Mouse (Mus musculus): Measurements from ENCODE around the gene Fam92b.

Gene Fam92b

GRCm38 (mm10) chr8:120161658-120162403 is 15.4 kb downstream of the Fam92b start:
- peaks cover 19% of the 10 kb centered on the region for H3K4me1 ChIP-seq (replicated peaks; ENCODE audit: low read depth, low read length)
- H3K27me3 ChIP-seq (ENCODE audit: insufficient read depth, low read length) = peaks cover 33% of the 10 kb centered on the region
- no peak for TF ChIP-seq CTCF (conservative IDR thresholded peaks at IDR 0.05; ENCODE audit: low read length)
- no peak overlapping the region for H3K4me3 ChIP-seq (replicated peaks; ENCODE audit: low read length)
- no peaks in the 10 kb centered on the region for H3K36me3 ChIP-seq (ENCODE audit: insufficient read depth, low read length)
- H3K9me3 ChIP-seq (ENCODE audit: low read length) = peaks cover 6% of the 10 kb centered on the region

GRCm38 (mm10) chr8:120160366-120160765 is 16.9 kb downstream of the Fam92b start:
- Histone ChIP-seq H3K9me3 (ENCODE audit: low read length) (peaks cover 6% of the 10 kb centered on the region), H3K36me3 (ENCODE audit: insufficient read depth, low read length) (no peaks in the 10 kb centered on the region), H3K4me3 (replicated peaks; ENCODE audit: low read length) (peak overlapping the region; percentile 24; the same call in 1 of the 2 replicates), H3K27me3 (ENCODE audit: insufficient read depth, low read length) (peaks cover 26% of the 10 kb centered on the region), H3K4me1 (replicated peaks; ENCODE audit: low read depth, low read length) (peaks cover 27% of the 10 kb centered on the region)
- TF ChIP-seq CTCF (conservative IDR thresholded peaks at IDR 0.05; ENCODE audit: low read length) (no peak), NANOG (IDR thresholded peaks at IDR 0.05; ENCODE audit: borderline replicate concordance, low read length) (no peak), POU5F1 (IDR thresholded peaks at IDR 0.05; ENCODE audit: borderline replicate concordance, low read length) (no peak)

- TF ChIP-seq CTCF (conservative IDR thresholded peaks at IDR 0.05; ENCODE audit: low read length) = no peak
- TF ChIP-seq POU5F1 (IDR thresholded peaks at IDR 0.05; ENCODE audit: borderline replicate concordance, low read length) = no peak
- TF ChIP-seq NANOG (IDR thresholded peaks at IDR 0.05; ENCODE audit: borderline replicate concordance, low read length) = no peak
Observed at GRCm38 (mm10) chr8:120152636-120153035, 24.6 kb downstream of the Fam92b start.

GRCm38 (mm10) chr8:120151151-120151550 is 26.1 kb downstream of the Fam92b start:
- Histone ChIP-seq H3K9me3 (ENCODE audit: low read length) (no peaks in the 10 kb centered on the region), H3K36me3 (ENCODE audit: insufficient read depth, low read length) (no peaks in the 10 kb centered on the region), H3K27me3 (ENCODE audit: insufficient read depth, low read length) (peaks cover 6% of the 10 kb centered on the region; the same call in 1 of the 2 replicates), H3K4me1 (replicated peaks; ENCODE audit: low read depth, low read length) (peaks cover 30% of the 10 kb centered on the region), H3K4me3 (replicated peaks; ENCODE audit: low read length) (no peak overlapping the region)
- TF ChIP-seq CTCF (conservative IDR thresholded peaks at IDR 0.05; ENCODE audit: low read length) (no peak), POU5F1 (IDR thresholded peaks at IDR 0.05; ENCODE audit: borderline replicate concordance, low read length) (no peak), NANOG (IDR thresholded peaks at IDR 0.05; ENCODE audit: borderline replicate concordance, low read length) (no peak)

More at GRCm38 (mm10) chr8:120152636-120153035, 24.6 kb downstream of the Fam92b start:
- H3K36me3 ChIP-seq (ENCODE audit: insufficient read depth, low read length) = no peaks in the 10 kb centered on the region
- peak overlapping the region; percentile 63 for H3K4me3 ChIP-seq (replicated peaks; ENCODE audit: low read length)
- H3K9me3 ChIP-seq (ENCODE audit: low read length) = peaks cover 5% of the 10 kb centered on the region
- peaks cover 29% of the 10 kb centered on the region for H3K4me1 ChIP-seq (replicated peaks; ENCODE audit: low read depth, low read length)
- H3K27me3 ChIP-seq (ENCODE audit: insufficient read depth, low read length) = peaks cover 6% of the 10 kb centered on the region; the same call in 1 of the 2 replicates

- Histone ChIP-seq H3K4me3 (replicated peaks; ENCODE audit: low read length) (no peak overlapping the region), H3K4me1 (replicated peaks; ENCODE audit: low read depth, low read length) (peaks cover 39% of the 10 kb centered on the region), H3K9me3 (ENCODE audit: low read length) (no peaks in the 10 kb centered on the region), H3K27me3 (ENCODE audit: insufficient read depth, low read length) (peaks cover 4% of the 10 kb centered on the region; the same call in 1 of the 2 replicates), H3K36me3 (ENCODE audit: insufficient read depth, low read length) (no peaks in the 10 kb centered on the region)
- no peak for TF ChIP-seq POU5F1 (IDR thresholded peaks at IDR 0.05; ENCODE audit: borderline replicate concordance, low read length)
- no peak for TF ChIP-seq CTCF (conservative IDR thresholded peaks at IDR 0.05; ENCODE audit: low read length)
- no peak for TF ChIP-seq NANOG (IDR thresholded peaks at IDR 0.05; ENCODE audit: borderline replicate concordance, low read length)
Observed at GRCm38 (mm10) chr8:120150028-120150427, 27.2 kb downstream of the Fam92b start.

- H3K36me3 ChIP-seq (ENCODE audit: insufficient read depth, low read length) = no peaks in the 10 kb centered on the region
- TF ChIP-seq CTCF (conservative IDR thresholded peaks at IDR 0.05; ENCODE audit: low read length) = no peak
- no peak for TF ChIP-seq POU5F1 (IDR thresholded peaks at IDR 0.05; ENCODE audit: borderline replicate concordance, low read length)
- TF ChIP-seq NANOG (IDR thresholded peaks at IDR 0.05; ENCODE audit: borderline replicate concordance, low read length) = no peak
- peaks cover 13% of the 10 kb centered on the region for H3K27me3 ChIP-seq (ENCODE audit: insufficient read depth, low read length)
- peaks cover 23% of the 10 kb centered on the region for H3K4me1 ChIP-seq (replicated peaks; ENCODE audit: low read depth, low read length)
- no peak overlapping the region for H3K4me3 ChIP-seq (replicated peaks; ENCODE audit: low read length)
- no peaks in the 10 kb centered on the region for H3K9me3 ChIP-seq (ENCODE audit: low read length)
Observed at GRCm38 (mm10) chr8:120146051-120146450, 31.2 kb downstream of the Fam92b start.

- no peak for TF ChIP-seq CTCF (conservative IDR thresholded peaks at IDR 0.05; ENCODE audit: low read length)
- Histone ChIP-seq H3K36me3 (ENCODE audit: insufficient read depth, low read length) (no peaks in the 10 kb centered on the region), H3K27me3 (ENCODE audit: insufficient read depth, low read length) (peaks cover 20% of the 10 kb centered on the region), H3K4me3 (replicated peaks; ENCODE audit: low read length) (no peak overlapping the region), H3K9me3 (ENCODE audit: low read length) (no peaks in the 10 kb centered on the region), H3K4me1 (replicated peaks; ENCODE audit: low read depth, low read length) (peaks cover 23% of the 10 kb centered on the region)
Observed at GRCm38 (mm10) chr8:120144652-120145301, 32.5 kb downstream of the Fam92b start.

GRCm38 (mm10) chr8:120143911-120144651 is 33.2 kb downstream of the Fam92b start:
- H3K9me3 ChIP-seq (ENCODE audit: low read length) = no peaks in the 10 kb centered on the region
- peaks cover 23% of the 10 kb centered on the region for H3K4me1 ChIP-seq (replicated peaks; ENCODE audit: low read depth, low read length)
- H3K27me3 ChIP-seq (ENCODE audit: insufficient read depth, low read length) = peaks cover 23% of the 10 kb centered on the region
- H3K36me3 ChIP-seq (ENCODE audit: insufficient read depth, low read length) = no peaks in the 10 kb centered on the region
- H3K4me3 ChIP-seq (replicated peaks; ENCODE audit: low read length) = no peak overlapping the region
- TF ChIP-seq CTCF (conservative IDR thresholded peaks at IDR 0.05; ENCODE audit: low read length) (no peak), NANOG (IDR thresholded peaks at IDR 0.05; ENCODE audit: borderline replicate concordance, low read length) (no peak)

Data from E14TG2a.4 (cell line).